Mouse (Mus musculus): ENCODE data around the gene Ntn1.

The Ntn1 gene

DNA sequence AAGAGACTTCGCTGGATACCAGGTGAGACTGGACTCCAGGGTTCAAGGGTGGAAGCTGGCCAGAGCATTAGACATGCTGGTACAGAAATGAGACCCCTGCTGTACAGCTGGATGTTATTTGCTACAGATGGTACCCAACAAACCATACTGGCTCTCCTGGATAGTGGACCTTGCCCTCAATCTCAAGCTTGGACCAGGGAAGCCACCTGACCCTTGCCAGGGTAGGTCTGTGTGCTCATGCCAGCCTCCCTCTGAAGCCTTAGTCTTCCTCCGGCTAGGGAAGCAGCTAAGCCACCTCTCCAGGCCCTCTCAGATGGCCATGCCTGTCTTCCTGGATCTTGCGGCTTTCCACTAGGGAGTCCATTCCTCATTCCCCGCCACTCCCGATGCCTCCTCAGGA lies 189.9 kb downstream of the Ntn1 start:
- no peak for DNase-seq

DNA sequence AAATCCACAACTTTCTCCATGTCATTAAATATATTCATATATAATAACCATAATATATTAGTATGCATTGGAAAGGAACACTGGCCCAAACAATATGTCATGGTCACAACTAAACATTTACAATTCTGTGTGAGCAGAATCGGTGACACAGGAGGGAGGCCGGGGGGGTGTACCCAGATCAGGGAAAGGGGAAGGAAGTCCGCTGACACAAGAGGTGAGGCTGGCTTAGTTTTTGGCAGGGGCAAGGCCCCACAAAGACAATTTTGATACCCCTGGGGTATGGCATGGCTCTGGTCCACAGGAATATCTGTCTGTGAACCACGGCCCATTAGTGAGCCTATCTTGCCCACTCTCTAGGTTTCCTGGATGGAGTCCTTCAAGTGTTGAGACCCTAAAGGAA lies 191.1 kb downstream of the Ntn1 start:
- DNase-seq = no peak

DNA sequence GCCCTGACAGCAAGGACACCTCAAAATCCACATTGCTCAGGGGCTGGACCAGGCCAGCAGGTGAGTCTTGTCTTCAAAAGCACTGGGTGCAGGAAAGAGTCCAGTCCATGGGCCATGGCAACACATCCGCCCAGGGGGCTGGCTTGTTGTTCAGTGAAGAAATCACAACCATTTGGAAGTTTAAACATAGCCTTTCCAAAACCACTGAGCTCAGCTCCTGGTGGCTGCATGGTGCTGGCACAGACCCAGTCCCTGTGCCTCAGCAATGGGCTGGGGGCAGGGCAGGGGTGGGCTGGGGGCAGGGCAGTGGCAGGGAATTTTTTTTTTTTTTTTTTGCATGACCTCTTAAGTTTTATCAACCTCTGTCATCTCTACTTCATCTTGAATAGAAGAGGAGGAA lies 192.0 kb downstream of the Ntn1 start:
- DNase-seq = no peak

DNA sequence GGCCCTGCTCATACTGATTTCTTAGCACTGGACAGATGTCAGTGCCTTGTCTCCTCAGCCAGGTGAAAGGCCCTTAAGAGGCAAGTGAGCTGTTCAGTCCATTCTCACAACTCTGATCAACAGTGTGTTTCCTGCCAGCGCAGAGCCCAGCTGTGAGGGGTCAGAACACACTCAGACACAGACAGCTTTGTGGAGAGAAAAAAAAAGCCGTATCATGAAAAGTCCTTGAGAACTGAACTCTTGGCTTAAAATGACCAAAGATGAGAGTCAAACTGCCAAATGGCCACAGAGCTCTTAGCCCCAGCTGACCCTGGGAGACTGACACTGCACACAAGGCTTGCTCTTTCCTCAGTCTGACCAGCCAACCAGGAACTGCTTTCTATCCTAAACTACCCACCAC lies 192.6 kb downstream of the Ntn1 start:
- no peak for DNase-seq

DNA sequence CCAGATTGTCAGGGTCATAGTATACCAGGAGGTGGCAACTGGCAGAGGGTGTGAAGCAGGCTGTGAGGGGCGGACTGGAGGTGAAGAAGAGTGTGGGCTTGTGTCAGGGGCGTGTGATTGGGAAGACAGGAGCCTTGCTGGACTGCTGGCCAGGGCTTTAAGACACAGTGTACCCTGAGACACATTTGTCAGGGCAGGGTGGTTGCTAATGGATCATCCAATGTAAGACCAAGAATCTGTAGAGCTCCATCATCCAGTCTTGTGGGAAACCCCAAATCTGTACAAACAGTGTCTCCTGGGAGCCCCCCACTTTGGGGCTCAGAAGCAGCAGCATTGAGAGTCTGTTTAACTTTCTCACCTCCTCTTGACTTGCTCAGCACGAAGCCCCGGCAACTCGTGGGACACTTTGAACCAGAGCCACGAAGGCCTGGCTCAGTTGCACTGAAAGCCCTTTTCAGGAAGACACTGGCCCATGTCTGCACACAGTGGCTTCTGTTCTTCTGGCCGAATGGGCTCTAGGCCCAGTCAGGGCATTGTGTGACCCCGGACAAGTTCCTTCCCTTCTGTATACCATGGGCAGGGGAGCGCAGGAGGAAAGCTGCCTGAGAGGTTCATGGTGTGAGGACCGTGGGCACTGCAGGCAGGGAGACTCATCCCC lies 194.9 kb downstream of the Ntn1 start:
- no peak for DNase-seq

DNA sequence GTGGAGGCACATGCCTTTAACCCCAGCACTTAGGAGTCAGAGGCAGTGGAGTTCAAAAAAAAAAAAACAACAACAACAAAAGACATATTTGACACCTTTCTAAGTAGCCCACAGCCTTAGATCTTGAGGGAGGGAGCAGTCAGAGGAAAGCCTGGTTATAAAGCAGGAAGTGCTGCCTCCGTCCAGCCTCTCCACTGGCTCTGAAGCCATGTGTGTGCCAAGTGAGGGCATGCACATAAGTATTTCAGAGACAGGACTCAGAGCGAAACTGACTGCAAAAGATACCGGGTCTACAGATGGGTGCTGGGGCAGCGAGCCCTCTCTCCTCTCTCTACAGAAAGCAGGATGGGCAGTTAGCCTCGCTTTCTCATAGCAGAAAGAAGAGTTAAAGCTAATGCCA lies 196.2 kb downstream of the Ntn1 start:
- peak; percentile 43 for DNase-seq

DNA sequence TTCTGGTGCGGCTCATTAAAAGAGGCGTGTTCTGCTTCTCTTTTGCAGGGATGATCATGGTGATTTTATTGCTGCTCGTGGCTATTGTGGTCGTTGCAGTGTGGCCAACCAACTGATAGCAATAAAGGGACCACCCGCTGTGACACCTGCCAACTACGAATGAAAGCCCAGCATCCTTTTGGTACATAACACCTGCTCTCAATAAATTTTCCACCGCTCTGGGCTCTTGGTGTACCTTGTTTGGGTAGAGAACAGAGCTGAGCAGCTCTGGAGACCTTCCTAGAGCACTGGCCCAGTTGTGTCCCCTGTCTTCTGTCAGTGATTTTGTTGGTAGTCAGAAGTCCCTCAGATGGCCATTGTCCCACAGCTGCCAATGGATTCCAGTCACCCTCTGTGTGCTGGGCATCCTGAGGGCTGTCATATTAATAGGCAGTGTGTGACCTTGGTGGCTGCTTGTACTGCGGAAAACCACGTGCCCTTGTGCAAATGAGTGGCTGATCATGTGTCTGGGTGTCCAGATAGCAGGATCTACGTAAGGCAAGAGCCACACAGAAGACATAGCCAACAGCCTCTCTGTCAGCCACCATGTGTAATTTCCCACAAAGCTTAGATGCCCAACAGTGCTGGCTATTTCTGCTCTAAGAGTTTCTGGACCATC lies 196.8 kb downstream of the Ntn1 start:
- no peak for DNase-seq

DNA sequence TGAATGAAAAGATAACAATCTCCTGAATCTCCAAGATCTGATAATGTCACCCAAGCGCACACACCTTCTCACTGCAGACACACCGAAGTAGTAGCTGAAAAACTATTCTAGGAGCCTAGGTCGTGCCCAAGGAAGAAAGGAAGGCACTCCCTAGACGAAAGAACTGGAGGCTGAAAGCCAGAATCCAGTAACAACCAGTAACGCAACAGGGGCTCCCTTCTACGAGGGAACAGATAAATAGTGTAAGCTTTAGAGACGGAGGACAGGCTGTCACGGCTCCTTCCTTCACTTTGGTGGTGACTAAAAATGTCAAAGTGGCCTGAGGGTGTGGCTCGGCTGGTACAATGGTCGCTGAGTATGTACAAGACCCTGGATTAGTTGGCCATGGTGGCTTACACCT lies 198.1 kb downstream of the Ntn1 start:
- no peak for DNase-seq

DNA sequence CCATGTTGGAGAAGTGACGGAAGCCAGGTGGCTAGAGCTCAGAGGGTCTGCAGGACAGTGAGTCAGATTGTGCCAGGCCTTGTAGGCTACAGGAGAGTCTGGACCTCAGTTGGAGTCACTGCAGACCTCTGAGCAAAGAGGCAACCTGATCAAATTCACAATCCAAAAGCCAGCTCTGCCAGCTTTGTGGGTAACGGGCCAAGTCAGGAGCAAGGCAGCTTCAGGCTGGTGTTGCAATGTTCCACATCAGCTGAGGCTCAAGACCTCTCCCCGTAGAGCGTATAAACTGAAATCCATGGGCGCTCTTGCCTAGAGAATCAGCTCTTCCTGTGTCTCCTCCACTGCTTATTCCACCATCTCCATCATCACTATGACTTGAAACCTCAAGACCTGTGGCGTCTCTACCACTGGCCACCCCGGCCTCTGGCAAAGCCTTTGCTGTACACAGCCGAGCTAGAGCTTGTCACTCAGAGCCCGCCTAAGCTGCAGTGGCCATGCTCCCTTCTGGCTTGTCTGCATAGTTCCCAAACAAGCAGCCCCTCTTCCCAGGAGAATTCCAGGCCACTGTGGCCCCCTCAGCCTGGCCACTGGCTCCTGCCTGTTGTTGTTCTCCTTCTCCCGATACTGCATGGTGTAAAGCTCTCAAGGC lies 198.7 kb downstream of the Ntn1 start:
- peak; percentile 54 for DNase-seq

DNA sequence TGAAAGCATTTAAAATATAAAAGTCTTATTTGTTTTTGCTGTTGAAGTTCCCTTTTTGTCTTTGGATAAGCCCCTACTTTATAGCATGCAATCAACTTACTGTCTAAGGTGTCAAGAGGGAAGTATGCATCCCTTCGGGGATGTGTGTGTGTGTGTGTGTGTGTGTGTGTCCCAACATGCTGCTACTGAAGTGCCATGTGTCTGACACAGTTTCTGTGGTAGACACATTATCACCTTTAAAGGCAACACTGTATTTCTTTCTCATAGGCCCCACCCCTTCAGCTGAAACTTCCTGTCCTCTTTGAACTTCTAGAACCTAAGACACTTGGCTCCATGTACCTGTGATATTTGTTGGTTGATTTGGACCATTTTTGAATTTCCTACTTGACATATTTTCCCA lies 199.6 kb downstream of the Ntn1 start:
- DNase-seq = peak; percentile 62

DNA sequence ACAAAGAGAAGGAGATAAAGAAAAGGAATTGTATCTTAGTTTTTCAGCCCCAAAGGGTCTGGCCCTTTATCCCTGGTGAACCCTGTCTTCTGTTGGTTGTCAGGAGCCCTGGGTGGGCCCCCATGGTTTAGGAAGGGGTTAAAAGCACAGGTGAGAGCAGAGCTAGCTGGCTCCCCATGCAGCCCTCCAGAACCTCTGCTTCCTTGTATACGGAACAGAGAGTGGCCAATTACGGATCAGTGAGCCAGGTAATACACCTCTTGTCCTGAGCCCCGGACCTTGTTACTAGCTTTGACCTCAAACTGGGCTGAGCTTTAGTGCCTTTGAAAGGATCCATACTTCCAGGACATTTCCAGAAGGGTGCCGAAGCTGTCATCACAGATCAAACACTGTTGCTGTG lies 200.1 kb downstream of the Ntn1 start:
- peak; percentile 60 for DNase-seq

DNA sequence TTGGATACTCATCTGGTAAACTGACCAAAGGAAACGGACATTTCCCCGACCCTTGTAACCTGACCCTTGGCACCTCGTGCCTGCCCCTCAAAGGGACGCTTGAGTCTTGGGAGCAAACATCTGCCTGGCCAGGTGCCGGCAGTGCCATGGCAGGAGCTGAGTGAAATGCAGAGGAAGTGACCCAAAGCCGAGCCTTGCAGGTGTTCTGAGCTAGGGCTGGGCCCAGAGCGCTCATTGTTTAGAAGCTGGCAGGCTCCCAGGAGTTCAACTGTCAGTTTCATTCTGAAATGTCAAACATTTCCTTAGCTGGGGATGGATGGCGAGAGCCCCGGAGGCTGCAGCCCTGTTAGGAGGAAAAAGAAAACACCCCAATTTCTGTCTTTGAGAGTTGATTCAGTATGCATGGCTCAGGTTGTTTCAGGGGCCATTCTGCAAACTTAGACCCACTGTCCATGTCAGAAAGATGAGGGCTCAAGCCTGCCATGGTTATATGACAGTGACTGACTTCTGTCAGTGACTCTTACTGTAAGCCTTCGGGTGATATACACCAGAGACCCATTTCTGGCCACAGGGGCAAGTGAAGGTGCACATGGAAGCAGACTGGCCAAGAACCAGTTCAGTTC lies 200.7 kb downstream of the Ntn1 start:
- peak; percentile 82 for DNase-seq

DNA sequence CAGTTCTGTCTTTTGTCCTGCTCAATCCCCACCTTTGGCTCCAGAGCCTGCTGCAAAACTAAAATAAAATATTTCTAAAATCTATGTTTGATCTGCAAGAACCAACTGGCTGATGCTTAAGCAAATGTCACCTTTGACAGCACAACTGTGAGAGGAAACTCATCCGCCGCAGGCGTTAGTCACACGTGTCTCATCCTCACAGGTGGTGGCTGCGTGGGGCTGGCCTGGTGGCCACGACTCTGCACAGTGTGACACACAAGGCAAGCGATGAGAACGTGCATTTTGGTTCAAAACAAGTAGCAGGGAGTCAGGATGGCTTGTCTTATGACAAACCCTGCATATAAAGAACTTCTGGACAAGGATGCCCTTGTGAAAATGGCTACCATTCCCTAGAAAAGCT lies 201.5 kb downstream of the Ntn1 start:
- DNase-seq = peak; percentile 82

DNA sequence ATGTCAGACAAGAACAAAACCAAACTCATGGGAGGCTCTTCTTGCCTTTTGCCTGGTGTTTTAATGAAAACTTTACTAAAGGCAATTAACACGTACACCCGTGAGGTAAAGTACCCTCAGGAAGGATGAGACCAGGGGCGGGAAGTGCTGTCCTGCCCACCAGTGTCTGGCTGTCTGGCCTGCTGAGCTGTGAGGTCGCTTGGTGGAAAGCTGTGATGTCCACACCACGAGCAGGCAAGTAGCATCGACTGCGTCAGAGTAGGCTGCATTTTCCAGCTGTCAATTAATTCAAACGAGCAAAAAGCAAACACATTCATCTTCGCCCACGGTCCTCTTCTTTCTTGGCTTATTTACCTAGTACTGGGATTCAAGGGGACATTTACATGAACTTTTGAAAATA lies 201.9 kb downstream of the Ntn1 start:
- peak; percentile 55 for DNase-seq

DNA sequence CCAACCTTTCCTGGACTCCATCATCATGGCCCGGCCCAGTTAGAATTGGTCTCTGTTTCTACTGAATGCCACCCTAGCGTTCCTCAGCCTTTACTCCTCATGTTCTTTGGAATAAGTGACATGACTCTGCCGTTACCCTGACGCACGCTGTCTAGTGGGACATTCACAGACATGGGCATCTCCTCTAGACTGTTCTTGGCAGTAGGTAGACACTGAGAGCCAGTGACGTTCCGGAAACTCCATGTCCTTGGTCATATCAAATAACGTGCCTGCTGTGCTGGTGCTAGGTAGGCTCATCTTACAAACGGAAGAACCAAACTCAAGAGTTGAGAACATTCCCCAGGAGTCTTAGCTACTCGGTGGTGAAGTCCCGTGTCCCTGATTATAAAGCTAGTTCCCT lies 203.2 kb downstream of the Ntn1 start:
- DNase-seq = no peak

DNA sequence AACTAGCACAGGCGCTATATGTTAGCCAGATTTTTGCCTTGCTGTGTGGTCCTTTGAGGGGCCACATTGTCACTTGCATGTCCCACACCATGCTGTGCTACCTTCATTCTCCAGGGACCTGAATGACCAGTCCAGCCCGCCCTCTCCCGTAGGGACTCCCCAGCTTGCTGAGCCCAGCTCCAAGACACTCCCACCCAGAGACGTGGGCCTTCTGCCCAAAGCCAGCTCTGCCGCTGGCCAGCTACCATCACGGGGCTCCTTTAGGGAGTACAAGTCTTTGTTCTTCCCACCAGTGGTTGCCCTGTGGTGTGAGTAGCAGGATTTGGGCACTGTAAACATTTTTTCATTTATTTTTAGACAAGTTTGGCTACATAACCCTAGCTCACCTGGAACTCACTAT lies 204.1 kb downstream of the Ntn1 start:
- DNase-seq = no peak

DNA sequence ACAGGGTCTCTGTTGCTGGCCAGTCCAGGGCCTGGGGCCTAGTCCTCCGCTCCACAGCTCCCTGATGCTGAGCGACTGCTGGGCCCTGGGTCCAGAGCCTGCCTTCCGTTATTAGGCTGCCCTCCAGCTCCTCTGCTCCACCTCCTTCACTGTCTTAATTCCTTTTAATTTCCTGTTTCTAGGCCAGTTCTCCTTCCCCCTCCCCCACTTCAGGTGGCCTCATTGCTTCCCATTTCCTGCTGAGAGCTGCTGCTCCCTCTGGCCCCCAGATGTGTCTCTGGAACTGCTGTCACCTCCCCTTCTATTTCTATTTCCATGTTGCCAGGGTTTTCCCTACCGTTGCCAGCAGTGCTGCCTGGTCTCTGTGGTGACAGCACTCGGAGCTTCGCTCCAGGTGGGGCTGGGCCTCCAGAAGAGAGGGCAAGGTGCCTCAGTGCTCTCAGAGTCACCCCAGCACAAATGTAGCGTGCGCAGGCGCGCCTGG lies 204.9 kb downstream of the Ntn1 start:
- DNase-seq = peak; percentile 71

DNA sequence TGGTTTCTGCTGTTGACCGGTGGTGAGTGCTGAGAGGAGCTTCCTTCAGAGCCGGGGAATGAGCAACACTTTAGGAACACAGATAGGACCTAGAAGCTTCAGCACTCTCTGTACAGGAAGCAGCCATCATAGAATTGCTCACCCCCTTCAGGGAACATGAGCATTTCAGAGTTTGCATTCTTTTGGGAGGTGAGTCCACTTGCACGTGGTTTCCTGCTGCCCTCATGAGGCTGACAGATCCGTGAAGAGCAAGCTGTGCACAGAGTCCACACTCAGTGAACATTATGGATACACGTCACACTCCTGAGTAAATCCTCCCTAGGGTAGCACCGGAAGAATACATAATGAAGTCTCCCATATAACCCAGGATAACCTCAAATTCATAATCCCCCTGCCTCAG lies 205.5 kb downstream of the Ntn1 start:
- DNase-seq = no peak

DNA sequence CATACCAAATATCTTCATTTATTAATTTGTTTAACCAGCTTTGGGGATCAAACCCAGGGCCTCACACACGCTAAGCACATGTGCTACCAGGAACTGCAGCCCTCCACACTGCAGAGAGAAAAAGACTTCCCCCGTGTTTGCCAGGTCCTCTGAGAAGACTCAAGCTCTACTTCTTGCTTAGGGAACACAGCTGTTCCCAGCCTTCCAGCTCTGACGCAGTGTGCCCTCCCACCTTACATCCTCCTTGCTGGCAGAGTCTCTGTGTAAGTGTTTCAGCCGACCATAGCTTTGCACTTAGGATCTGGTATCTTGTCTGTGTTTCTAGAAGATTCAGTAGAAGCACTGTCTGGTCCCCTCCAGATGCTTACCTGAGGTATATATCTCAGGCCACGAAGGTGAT lies 209.8 kb downstream of the Ntn1 start:
- no peak for DNase-seq

DNA sequence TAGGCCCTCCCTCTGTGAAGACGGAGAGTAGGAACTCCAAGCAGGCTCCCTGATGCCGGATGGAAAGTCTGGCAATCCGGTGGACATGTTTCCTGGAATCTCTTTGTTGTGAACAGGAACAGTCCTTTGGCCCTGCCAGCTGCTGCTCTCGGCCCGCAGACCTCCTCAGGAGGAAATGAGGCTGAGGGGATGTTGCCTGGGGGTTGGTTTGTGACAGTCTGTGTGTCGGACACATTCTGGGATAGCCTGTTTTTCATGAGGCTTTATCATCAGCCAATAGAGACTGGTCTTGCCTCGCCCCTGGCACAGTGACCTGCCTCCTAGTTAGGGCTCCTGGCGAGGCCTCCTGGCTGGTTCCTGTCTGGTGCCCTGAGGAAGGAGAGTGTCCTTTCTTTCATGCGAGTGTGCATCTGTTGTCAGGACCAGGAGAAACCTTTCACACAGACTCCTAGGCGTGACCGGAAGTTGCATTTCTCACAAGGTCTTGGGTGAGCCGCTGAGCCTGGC lies 211.9 kb downstream of the Ntn1 start:
- no peak for DNase-seq

DNA sequence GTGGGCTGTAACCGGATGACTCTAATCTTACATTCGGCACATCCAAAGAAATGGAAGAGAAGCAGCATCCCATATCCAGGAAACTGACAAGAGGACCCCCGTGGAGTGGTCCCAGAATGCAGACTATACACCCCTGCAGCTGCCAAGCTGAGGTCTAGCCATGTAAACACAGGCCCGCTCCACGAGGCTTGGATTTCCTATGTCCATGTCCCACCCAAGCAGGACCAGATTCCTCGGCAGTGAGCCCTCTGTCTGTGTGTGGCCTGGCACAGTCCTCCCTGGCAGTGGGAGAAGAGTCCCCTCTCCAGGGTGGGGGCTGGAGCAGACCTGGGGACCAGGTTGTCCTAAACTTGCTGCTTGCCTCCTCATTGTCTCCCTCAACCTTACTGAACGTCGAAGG lies 213.4 kb downstream of the Ntn1 start:
- DNase-seq = no peak

DNA sequence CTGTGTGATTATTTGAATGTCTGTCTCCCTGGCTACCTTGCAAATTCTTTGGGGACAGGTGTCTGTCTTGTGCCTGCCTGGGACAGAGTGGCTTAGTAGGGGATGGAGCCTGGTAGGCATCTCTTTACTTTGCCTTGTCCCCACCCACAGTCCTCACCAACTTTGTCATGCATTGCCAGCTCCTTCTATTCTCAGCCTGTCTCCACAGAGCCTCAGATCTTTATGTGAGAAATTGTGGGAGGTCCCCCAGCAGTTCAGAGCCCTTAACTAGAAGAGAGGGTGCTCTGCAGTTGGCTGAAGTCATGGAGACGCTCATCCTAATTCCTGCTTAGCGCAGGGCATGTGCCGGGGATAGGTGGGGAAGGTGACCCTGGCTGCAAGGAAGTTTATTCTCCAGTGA lies 215.0 kb downstream of the Ntn1 start:
- no peak for DNase-seq

DNA sequence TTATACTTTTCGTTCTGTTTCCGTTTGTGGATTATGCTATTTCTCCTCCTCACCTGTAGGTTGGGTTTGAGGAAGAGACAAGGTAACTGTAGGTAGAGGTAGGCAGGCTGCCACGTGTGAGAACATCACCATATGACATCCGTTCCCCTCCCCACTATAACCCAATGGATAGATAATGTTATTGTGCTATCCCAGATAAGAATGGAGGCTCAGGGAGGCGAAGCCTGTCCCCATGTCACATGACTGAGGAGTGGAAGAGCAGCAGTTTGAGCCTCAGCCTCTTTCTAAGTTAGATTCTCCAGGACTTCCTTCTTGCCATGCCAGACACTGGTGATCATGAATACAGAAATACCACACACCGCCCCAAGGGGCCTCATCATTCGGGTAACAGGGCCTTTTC lies 223.2 kb downstream of the Ntn1 start:
- no peak for DNase-seq

DNA sequence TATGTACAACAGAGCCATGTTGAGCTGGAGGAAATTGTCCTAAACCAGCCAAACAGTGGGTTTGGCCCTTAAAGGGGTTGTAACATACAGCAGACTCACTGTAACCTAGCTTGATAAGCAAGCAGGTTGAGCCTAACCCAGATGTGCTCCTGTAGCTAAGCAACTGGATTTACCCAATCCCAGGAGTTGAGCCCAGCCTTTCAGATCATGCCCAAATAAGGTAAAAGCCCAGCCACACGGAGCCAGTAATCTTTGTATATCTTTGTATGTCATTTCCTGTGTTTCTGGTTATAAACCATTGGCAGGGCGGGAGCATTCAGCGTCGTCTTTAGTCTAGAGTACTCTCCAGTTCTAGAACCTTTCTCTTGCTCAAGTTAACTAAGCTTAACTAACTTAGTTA lies 224.1 kb downstream of the Ntn1 start:
- DNase-seq = no peak

Measured in thymus, postnatal 4 days (tissue).